Mouse (Mus musculus) liver, embryonic 15.5 days (tissue): ENCODE measurements around the gene Pole. TPM values are rescaled to one million over a fixed set of nuclear protein-coding genes. Genes with fewer than 3 reads are reported as not detected.

Source experiments
- ATAC-seq: fragments of 200-750 bp; cut with Nextera tagmentation; 2 replicates; pipeline ENCODE4 v1.8.0; 2017; ENCODE audit warnings: moderate number of reproducible peaks, mild to moderate bottlenecking, moderate library complexity; ENCODE audit not compliant: insufficient read depth
- H3K27ac ChIP-seq: fragments of 300-500 bp; sonication (generic); replicated peaks from 2 replicates; pipeline ENCODE4 v1.5.1; 2015; ENCODE audit warnings: mild to moderate bottlenecking, inconsistent platforms
- H3K27me3 ChIP-seq: fragments of 300-500 bp; sonication (generic); 2 replicates; pipeline ENCODE4 v1.6.1; 2015; ENCODE audit warnings: mild to moderate bottlenecking, inconsistent platforms
- H3K36me3 ChIP-seq: fragments of 300-500 bp; sonication (generic); replicated peaks from 2 replicates; pipeline ENCODE4 v1.6.1; 2015; ENCODE audit warnings: moderate library complexity, mild to moderate bottlenecking, inconsistent platforms
- H3K4me1 ChIP-seq: fragments of 300-500 bp; sonication (generic); replicated peaks from 2 replicates; pipeline ENCODE4 v1.6.1; 2015; ENCODE audit warnings: inconsistent platforms
- H3K4me2 ChIP-seq: fragments of 300-500 bp; sonication (generic); 2 replicates; pipeline ENCODE4 v1.6.1; 2015; ENCODE audit warnings: moderate library complexity, mild to moderate bottlenecking, inconsistent platforms
- H3K4me3 ChIP-seq: fragments of 300-500 bp; sonication (generic); replicated peaks from 2 replicates; pipeline ENCODE4 v1.5.1; 2015; ENCODE audit warnings: mild to moderate bottlenecking, inconsistent platforms
- H3K9ac ChIP-seq: fragments of 300-500 bp; sonication (generic); 2 replicates; pipeline ENCODE4 v1.6.1; 2015; ENCODE audit warnings: moderate library complexity, mild to moderate bottlenecking, inconsistent platforms
- H3K9me3 ChIP-seq: fragments of 300-500 bp; sonication (generic); replicated peaks from 2 replicates; pipeline ENCODE4 v1.6.1; 2016; ENCODE audit warnings: inconsistent platforms
- WGBS: fragments of 180-500 bp; shearing (Covaris S2); methylation state at CpG from one replicate; pipeline ENCODE4 v1.1.7; 2015; ENCODE audit warnings: mixed read lengths; ENCODE audit not compliant: insufficient replicate concordance; 5-methylcytosine and 5-hydroxymethylcytosine counted together
- polyA plus RNA-seq: library from polyadenylated mRNA; unstranded; fragments of >200 nt; fragmentation: Nextera tagmentation; extraction: Ambion mirVana; gene quantifications from 2 replicates; pipeline ENCODE4 v1.2.1, GENCODE M21; 2015

Pole gene
- polyA plus RNA-seq, 1 experiment from 2014 or later = 16.4 TPM

DNA sequence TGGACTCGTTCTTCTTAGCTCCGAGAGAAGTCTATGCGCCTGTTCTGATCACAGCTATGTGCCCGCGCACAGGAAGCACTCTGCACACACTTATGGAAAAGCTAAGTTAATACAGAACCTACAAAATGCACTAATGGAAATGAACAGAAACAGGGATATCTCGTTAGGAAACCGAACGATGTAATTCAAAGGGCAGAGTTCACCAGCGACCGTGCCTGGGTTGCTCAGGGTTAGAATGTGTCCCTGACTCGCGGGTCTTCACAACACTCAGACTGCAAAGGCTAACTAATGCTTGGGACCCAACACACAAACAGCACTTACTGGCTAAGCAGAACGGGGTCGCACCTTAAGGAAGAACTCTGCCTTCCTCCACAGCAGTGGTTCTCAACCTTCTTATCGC is 950 bp upstream of the Pole start:
- Histone ChIP-seq H3K9ac (peak overlapping the region; percentile 82), H3K4me1 (peaks cover 32% of the 10 kb centered on the region), H3K27ac (peak overlapping the region; percentile 83), H3K27me3 (no peaks in the 10 kb centered on the region), H3K9me3 (no peaks in the 10 kb centered on the region), H3K4me3 (peak overlapping the region; percentile 90), H3K36me3 (peaks cover 22% of the 10 kb centered on the region), H3K4me2 (peak overlapping the region; percentile 100)
- under 1% methylated on average over 15 of the region's 15 CpGs for WGBS
- ATAC-seq = no peak

DNA sequence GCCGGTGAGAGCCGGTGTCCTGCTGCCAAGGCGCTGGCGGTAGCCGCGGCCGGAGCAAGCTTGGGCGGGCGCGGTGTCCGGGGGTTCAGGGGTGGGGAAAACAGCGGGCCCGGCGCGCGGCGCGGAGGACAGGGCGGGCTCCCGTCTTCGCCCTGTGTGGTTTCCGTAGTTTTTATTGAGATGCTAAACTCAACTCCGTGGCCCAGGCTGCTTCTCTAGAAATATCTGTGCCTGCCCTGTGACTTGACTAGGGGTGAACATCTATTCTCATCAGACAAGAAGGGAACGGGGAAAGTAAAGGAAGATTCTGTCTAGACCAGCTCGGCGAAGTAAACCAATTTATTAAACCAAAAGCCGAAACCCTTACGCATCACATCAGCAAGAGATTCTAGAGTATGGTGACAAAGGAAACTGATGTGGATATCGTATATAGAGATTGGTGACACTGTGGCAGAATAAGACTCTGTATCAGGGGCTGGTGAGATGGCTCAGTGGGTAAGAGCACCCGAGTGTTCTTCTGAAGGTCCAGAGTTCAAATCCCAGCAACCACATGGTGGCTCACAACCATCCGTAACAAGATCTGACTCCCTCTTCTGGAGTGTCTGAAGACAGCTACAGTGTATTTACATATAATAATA is 459 bp downstream of the Pole start:
- H3K9me3 ChIP-seq = no peaks in the 10 kb centered on the region
- peak; percentile 81 for ATAC-seq
- WGBS = 1% methylated on average over 31 of the region's 31 CpGs
- peak overlapping the region; percentile 90 for H3K4me3 ChIP-seq
- peak overlapping the region; percentile 100 for H3K4me2 ChIP-seq
- peaks cover 40% of the 10 kb centered on the region for H3K4me1 ChIP-seq
- H3K27me3 ChIP-seq = no peaks in the 10 kb centered on the region
- H3K36me3 ChIP-seq = peaks cover 36% of the 10 kb centered on the region
- peak overlapping the region; percentile 82 for H3K9ac ChIP-seq
- H3K27ac ChIP-seq = peak overlapping the region; percentile 85

DNA sequence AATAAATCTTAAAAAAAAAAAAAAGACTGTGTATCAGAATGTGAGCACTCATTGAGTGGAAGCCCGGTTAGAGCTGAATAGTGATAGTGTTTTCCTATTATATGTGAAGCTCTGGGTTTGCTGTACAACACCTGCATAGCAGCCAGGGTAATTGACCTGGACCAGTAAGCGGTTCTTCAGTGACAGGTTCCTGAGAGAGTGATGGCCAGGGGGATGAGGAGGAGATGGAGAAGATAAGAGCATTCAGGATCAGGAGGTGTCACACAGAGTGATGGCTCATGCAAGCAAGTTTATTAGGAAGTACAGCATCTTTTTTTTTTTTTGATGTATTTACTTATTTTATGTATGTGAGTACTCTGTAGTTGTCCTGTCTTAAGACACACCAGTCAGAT is 974 bp downstream of the Pole start:
- Histone ChIP-seq H3K4me3 (peak overlapping the region; percentile 90), H3K27ac (no peak overlapping the region), H3K9ac (peak overlapping the region; percentile 82), H3K9me3 (no peaks in the 10 kb centered on the region), H3K27me3 (no peaks in the 10 kb centered on the region), H3K4me1 (peaks cover 43% of the 10 kb centered on the region), H3K4me2 (peak overlapping the region; percentile 100), H3K36me3 (peaks cover 41% of the 10 kb centered on the region)
- 57% methylated on average over 2 of the region's 2 CpGs for WGBS
- ATAC-seq = no peak

DNA sequence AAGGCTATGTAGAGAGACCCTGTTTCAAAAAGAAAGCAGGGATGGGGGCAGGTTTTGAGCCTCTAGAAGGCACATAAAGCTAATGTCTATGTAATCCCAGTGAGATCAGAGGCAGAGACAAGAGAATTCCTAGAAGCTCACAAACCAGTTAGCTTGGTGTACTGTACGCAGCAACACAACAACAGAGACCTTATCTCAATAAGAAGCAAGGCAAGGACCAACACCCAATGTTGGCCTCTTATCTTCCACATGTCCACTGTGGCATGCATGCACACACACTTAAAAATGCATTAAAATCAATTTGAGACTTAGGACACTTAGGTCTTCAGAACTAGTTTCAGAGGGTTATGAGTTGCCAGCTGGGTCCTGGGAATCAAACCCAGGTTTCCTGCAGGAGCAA is 5.5 kb downstream of the Pole start:
- WGBS = 37% methylated on average over 1 of the region's 1 CpGs
- H3K9me3 ChIP-seq = no peaks in the 10 kb centered on the region
- H3K27me3 ChIP-seq = no peaks in the 10 kb centered on the region
- H3K4me2 ChIP-seq = no peak overlapping the region
- H3K36me3 ChIP-seq = peaks cover 75% of the 10 kb centered on the region
- no peak overlapping the region for H3K9ac ChIP-seq
- no peak overlapping the region for H3K4me3 ChIP-seq
- H3K4me1 ChIP-seq = peaks cover 23% of the 10 kb centered on the region
- no peak overlapping the region for H3K27ac ChIP-seq
- no peak for ATAC-seq

DNA sequence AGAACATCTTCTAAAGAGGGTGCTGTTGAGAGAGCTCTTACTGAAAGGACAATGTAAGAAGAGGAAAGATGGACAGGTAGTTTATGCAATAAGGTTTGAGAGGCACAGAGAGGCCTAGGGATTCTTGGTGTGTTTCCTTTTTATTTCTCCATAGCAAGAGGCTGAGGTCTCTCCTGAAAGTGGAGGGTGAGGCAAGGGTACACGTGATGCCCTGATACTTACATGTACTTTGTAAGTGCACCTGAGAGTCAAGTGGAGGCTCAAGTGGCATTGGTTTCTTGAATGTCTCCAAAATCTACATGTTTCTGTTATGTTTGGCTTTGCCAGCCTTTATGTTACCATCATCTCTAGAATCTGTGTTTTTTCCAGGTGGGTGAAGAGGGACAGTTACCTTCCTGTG is 10.5 kb downstream of the Pole start:
- Histone ChIP-seq H3K36me3 (peaks cover 93% of the 10 kb centered on the region), H3K9ac (no peak overlapping the region), H3K9me3 (no peaks in the 10 kb centered on the region), H3K4me1 (peaks cover 2% of the 10 kb centered on the region), H3K27ac (no peak overlapping the region), H3K4me3 (no peak overlapping the region), H3K27me3 (no peaks in the 10 kb centered on the region), H3K4me2 (no peak overlapping the region)
- no peak for ATAC-seq
- 77% methylated on average over 1 of the region's 1 CpGs for WGBS

DNA sequence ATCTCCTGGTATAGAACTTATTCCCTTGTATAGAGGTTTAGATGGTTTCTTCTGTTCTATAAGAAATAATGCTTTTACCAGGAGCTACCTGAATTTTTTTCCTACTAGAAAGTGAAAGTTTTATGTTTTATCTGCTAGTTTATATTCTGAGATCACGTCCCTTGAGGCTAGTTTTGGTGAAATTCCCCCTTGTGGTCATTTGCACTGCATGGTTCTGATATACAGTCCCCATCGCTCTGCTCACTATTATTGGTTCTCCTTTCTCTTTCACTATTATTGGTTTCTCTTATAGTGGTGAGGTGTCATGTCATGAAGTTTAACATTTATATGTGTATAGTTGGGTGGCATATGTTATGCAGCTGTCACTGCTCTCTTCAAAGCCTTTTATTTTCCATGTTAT is 14.5 kb downstream of the Pole start:
- ATAC-seq = no peak
- H3K4me2 ChIP-seq = no peak overlapping the region
- no peak overlapping the region for H3K4me3 ChIP-seq
- 72% methylated on average over 2 of the region's 2 CpGs for WGBS
- H3K9ac ChIP-seq = no peak overlapping the region
- no peak overlapping the region for H3K27ac ChIP-seq
- H3K27me3 ChIP-seq = no peaks in the 10 kb centered on the region
- H3K36me3 ChIP-seq = peaks cover 98% of the 10 kb centered on the region
- no peaks in the 10 kb centered on the region for H3K4me1 ChIP-seq
- no peaks in the 10 kb centered on the region for H3K9me3 ChIP-seq

DNA sequence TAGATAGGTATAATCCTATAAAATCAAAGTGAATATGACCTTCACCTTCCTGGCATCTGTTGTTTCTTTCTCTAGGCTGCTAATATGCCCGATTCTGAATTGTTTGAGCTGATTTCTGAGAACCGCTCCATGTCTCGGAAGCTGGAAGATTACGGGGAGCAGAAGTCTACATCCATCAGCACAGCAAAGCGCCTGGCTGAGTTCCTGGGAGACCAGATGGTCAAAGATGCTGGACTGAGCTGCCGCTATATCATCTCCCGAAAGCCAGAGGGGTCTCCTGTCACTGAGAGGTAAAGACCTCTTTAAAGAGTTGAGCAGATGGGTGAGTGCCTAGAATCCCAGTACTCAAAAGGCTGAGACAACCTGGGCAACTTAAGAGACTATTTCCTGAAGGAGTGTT is 22.8 kb downstream of the Pole start:
- no peak overlapping the region for H3K4me3 ChIP-seq
- no peaks in the 10 kb centered on the region for H3K4me1 ChIP-seq
- H3K4me2 ChIP-seq = no peak overlapping the region
- 82% methylated on average over 7 of the region's 7 CpGs for WGBS
- no peaks in the 10 kb centered on the region for H3K27me3 ChIP-seq
- H3K9ac ChIP-seq = no peak overlapping the region
- peaks cover 98% of the 10 kb centered on the region for H3K36me3 ChIP-seq
- no peaks in the 10 kb centered on the region for H3K9me3 ChIP-seq
- H3K27ac ChIP-seq = no peak overlapping the region
- ATAC-seq = no peak

DNA sequence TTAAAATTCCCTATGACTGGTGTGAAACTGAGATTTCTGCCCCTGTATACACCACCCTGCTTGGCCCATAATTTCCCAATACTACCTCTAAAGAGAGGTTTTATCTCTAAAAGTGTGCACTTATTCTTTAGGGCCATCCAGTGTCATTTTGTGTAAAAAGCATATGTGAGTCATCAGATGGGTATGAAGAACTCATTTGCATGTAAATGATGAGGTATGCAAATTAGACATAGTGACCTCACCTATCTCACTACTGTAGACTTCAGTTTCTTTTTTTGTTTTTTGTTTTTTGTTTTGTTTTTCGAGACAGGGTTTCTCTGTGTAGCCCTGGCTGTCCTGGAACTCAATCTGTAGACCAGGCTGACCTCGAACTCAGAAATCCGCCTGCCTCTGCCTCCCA is 27.0 kb downstream of the Pole start:
- no peak overlapping the region for H3K4me3 ChIP-seq
- H3K9ac ChIP-seq = no peak overlapping the region
- H3K4me1 ChIP-seq = no peaks in the 10 kb centered on the region
- no peak overlapping the region for H3K4me2 ChIP-seq
- peaks cover 90% of the 10 kb centered on the region for H3K36me3 ChIP-seq
- no peak for ATAC-seq
- no peak overlapping the region for H3K27ac ChIP-seq
- no peaks in the 10 kb centered on the region for H3K9me3 ChIP-seq
- 86% methylated on average over 3 of the region's 3 CpGs for WGBS
- H3K27me3 ChIP-seq = no peaks in the 10 kb centered on the region

DNA sequence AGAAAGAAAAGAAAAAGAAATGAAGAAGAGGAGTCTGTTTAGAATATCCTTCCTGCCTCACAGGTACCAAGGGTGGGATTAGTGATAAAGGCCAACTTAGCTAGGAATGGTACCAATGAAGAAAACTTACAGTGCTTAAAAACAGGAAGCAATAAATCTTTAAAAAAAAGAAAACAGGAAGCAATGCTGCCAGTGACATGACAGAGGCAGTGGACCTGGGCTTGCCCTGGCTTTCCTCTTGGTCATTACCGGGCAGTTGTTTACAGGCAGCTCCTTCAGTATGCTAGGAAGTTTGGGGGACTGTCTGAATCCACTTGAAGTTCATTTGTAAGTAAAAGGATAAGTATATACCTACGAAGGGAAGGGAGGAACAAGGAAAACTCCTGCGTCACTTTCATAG is 44.4 kb downstream of the Pole start:
- no peak for ATAC-seq

DNA sequence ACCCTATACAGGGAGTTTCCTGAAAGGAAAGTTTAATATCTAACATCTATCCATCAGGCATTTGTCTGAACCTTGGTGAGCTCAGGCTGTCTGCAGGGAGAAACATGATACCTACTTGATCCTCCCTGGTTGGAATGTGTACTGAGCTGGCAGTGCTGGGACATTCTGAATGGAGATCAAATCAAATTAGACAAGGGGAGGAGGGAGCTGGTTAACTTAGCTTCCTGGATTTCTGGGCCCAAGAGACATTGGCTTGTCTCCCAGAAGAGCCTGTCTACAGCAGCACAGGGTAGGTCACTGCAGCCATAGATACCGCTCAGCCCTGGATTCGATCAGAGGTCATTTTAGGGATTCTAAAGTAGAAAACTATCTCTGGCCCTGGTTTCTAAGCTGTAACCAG is 52.7 kb downstream of the Pole start:
- WGBS = 82% methylated on average over 2 of the region's 2 CpGs
- Histone ChIP-seq H3K4me1 (peaks cover 8% of the 10 kb centered on the region), H3K27me3 (peaks cover 32% of the 10 kb centered on the region), H3K36me3 (peaks cover 50% of the 10 kb centered on the region), H3K9ac (no peak overlapping the region), H3K4me2 (no peak overlapping the region), H3K9me3 (no peaks in the 10 kb centered on the region), H3K4me3 (no peak overlapping the region), H3K27ac (no peak overlapping the region)
- no peak for ATAC-seq

More for the DNA sequence above, 44.4 kb downstream of the Pole start:
- 54% methylated on average over 3 of the region's 3 CpGs for WGBS
- Histone ChIP-seq H3K27me3 (no peaks in the 10 kb centered on the region), H3K9ac (no peak overlapping the region), H3K4me2 (no peak overlapping the region), H3K9me3 (no peaks in the 10 kb centered on the region), H3K4me1 (no peaks in the 10 kb centered on the region), H3K4me3 (no peak overlapping the region), H3K36me3 (peaks cover 92% of the 10 kb centered on the region), H3K27ac (no peak overlapping the region)

DNA sequence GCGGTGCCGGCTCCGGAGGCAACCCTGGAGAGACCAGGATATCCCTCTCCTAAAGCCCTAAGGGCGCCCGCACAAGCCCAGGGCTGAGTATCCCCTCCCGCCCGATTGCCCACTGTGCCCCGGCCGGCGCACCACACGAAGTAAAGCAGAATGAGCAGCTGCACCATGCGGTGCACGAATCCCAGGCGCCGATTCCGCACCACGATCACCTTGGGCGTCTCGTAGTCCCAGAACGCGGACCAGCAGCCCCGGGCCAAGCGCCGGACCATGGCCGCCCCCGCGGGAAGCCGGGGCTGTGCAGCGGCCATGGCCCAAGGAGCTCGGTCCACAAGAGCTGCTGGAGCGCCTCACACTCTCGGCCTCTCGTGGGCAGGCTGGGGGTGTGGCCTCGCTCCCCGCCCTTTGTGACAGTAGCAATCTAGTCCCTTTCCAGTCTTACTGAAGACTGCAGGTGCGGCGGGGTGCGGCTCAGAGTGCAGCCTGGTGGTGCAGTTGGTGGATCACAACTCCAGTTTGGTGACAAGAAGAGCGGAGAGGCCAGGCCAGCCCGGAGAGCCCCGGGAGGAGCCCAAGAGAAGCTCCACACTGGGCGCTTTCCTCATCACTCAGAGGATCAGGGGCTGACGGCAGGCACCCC is 56.7 kb downstream of the Pole start, which contains the start of gene P2rx2:
Gene P2rx2, minus strand, starts transcription at position 565 of the 637 bp plus-strand sequence.
- 2% methylated on average over 43 of the region's 43 CpGs for WGBS
- Histone ChIP-seq H3K27ac (no peak within 1 kb of the TSS), H3K36me3 (peaks cover 11% of the 10 kb centered on the region), H3K9me3 (no peaks in the 10 kb centered on the region), H3K27me3 (peaks cover 55% of the 10 kb centered on the region), H3K4me3 (peak within 1 kb of the TSS; percentile 42), H3K4me1 (peaks cover 8% of the 10 kb centered on the region), H3K4me2 (peak within 1 kb of the TSS; percentile 67), H3K9ac (no peak within 1 kb of the TSS)
- ATAC-seq = peak; percentile 13; the same call in 1 of the 2 replicates
